Mouse (Mus musculus) kidney, postnatal 4 days (tissue): Measurements from ENCODE around the gene Hspa8.
A peak's percentile ranks its signal among the peaks of the same experiment; 100 is the strongest.
"Not testable (repeated sequence)": the region's sequence is repeated elsewhere in the genome, so short reads cannot be mapped to it uniquely, and the experiment has no call there.

Experiments used
- DNase-seq, 2 experiments: peaks; one replicate each; pipeline ENCODE4 v3.0.0; 2021; ENCODE audit warnings: mixed read lengths in 2 of 2

Hspa8 gene

DNA sequence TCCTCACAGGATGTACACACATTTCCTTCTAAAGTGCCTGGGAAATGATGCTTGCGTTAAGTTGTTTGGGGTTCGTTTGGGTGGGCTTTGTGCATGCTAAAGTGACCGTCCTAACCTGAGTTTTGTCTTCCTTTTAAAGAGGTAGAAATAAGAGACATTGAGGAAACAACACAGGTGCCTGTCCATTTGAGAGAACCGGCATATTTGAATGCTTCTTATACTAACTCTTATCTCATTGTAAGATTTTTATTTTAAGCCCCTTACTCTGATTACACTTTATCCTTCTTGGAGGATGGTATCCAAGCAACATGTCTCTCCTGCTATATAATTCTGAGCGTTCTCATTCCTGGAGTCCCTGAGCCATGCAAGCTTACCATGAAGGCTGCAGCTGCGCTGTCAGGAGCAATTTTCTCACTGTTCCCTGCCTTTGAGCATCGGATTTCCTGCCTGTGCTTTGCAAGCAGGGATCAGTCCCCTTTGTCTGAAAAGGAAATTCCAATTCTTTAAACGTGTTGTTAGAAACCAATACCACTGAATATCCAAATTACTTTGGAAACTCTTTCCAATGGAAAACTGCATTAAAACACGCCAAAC, 16.3 kb upstream of the Hspa8 start:
- no peak for DNase-seq

DNA sequence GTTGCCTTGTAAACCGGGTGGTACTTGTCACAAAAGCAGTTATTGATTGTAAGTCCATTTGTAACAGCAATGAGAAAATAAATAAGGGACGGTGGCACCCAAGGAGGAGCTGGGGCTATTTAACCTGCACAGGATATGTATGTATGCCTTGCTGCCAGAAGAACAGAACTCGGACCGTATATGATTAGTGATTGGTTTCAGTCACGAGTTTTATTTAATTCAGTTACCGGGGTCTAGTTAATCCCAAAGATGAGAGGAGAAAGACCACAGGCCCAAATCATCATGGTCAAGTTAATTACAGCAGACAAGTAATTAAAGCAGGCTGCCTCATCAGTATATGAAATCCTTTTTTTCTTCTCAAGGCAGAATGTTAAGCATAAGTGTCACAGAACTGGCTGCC, 15.3 kb upstream of the Hspa8 start:
- DNase-seq: no peak

DNA sequence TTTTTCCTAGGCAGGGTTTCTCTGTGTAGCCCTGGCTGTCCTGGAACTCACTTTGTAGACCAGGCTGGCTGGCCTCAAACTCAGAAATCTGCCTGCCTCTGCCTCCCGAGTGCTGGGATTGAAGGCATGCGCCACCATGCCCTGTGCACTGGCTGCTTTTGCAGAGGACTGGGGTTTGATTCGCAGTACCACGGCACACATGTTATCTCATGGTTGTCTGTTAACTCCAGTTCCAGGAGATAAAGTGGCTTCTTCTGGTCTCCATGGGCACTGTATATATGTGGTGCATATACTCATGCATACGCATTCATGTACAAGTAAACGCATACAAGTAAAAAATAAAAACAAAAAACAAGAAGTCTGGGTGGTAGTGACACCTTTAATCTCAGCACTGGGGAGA, 14.0 kb upstream of the Hspa8 start:
- not testable (repeated sequence) for DNase-seq

DNA sequence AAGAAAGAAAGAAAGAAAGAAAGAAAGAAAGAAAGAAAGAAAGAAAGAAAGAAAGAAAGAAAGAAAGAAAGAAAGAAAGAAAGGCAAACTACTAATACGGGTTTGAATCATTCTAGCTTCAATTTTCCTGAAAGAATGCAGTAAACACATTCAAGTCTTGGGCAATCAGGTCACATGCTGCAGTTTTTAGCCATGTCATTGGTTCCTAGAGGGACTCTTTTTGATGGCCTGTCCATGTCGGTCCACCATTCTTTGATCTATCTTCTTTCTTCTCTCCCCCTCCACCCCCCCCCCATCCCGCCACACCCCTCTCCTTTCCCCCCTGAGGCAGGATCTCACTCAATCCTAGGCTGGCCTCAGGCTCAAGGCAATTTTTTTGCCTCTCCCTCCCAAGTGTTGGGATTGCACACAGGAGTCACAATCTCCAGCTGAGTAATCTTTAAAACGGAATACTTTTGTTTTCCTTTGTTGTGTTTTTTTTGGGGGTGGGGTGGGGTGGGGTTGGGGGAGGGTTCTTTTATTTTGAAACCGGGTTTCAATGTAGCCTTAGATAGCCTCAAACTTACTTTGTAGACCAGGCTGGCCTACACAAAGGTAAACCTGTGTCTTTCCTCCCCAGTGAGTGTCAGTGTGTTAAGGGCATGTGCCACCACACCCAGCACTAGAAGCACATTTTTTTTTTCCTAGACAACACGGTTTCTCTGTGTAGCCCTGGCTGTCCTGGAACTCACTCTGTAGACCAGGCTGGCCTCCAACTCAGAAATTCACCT, 8.7 kb upstream of the Hspa8 start:
- DNase-seq: no peak

DNA sequence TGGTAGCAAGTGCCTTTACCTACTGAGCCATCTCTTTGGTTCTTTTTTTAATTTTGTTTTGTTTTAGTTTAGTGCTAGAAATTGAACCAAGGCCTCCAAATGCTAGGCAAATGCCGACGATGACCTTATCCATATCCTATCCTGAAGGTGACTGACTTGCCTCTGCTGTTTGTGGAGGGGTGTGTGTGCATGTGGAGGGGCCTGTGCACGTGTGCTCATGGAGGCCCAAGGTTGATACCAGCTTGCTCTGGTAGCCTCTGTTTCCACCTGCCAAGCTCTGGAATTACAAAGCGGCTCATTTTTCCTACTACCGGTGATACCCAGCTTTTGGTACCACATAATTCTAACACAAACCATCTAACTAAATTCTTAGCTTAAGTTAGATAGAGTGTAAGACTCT, 7.2 kb upstream of the Hspa8 start:
- DNase-seq: no peak

DNA sequence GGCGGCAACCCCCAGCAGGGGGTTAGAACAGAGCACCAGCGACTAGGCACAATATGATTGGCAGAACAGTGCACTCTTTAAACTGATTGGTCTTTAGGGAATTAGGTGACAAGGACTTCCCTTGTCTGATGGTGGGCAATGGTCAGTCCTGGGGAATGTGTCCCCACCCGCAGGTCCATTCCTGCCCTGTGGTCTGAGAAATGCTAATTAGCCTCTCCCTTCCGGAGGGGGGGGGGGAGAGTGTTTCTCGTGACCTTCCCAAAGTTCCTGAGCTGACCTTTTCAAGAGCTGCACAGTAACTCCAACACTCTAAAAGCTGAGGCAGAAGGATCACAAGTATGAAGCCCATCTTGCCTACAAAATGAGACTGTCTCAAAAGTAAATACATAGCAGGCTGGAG, 6.5 kb upstream of the Hspa8 start:
- no peak for DNase-seq

DNA sequence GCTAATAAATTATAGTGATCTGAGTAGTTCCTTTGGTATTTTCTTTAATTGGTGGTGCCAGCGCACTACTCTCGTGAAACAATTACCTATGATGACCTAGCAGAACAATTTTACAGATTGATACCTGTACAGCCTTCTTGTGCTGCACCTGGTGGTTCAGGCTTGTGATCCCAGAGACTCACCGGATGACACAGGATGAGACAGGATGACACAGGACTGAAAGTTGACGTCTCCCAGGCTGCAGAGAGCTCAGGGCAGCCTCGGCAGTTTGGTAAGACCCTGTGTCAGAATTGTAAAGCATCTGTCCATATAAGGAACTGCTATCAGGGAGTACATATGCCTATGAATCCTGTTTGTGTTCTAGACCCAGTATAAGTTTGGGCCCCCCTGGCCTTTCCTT, 5.9 kb upstream of the Hspa8 start:
- DNase-seq: no peak

DNA sequence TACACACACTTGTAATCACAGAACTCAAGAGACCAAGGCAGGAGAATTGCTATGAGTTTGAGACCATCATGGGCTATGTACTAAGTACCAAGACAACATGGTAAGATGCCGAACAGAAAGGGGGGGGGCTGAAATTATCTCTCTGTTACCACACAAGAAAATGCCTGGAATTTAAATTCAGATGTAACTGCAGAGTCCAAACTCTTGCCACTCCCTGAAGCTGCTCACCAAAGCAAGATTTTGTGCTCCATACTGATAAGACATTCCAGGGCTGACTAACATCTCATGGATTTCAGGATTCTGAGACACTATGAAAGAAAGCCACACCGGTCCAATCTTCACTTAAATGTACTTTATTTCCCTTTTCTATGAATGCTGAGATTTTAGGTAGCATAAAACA, 5.2 kb upstream of the Hspa8 start:
- DNase-seq: no peak

DNA sequence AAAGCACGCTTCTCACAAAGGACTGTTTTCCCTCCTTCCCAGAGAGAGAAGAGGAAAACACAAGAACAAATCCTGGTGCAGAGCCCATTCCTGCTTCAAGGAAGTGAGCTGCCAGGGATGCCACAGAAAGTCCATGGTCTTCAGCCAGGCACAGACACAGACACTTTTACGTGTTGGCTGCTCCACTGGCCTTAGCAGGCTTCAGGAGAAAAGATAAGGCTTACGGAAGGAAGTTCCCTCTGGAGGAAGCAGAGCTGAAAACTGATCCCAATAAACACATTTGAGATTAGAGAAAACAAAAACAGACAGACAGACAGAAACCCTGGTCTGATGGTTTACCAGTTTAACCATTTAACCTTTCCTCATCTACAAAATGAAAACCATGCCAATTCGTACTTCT, 4.7 kb upstream of the Hspa8 start:
- DNase-seq: no peak

DNA sequence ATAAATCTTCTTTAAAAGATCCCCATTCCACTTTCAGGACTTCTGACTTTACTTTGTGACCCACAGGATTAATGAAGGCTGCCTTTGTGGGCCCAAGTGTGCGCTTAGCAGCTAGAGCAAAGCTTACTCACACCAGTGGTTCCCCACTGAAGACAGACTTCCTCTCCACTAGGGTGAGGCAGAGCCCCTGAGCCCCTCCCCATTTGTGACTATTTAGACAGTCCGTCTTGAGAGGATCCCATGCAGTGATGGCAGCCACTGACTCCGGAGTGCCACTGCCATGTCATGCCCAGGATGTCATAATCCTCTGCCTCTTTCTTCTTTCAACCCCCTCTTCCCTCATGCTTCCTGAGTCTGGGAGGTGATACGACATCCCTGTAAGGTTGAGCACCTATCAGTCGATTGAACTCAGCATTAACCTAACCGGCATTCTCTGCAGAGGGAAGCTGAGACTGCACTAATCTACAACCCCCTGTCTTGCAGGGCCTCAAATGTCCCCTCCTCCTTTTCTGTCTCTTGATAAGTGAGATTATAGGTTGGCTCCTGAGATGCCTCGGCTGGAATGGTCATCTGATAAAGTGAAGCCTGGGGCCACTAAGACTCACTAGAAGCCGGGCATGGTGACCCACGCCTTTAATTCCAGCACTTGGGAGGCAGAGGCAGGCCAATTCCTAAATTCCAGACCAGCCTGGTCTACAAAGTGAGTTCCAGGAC, 2.4 kb upstream of the Hspa8 start:
- DNase-seq: no peak

DNA sequence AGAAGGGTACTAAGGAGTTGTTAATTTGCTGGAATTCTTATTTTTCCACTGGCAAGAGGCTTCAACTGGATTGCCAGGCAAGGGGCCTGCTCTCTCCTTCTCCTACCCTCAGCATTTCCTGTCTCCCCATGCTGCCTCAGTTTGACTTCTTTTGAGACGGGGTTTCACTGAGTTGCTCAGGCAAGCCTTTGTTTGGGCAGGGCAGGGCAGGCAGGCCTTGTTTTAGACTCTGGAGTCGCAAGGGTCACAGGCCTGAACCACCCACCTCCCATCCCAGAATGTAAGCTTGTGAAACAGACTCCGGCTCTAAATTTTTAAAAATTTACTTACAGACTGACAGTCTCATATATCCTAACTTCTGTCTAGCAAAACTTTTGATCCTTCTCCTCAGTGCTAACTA, 1.7 kb upstream of the Hspa8 start:
- DNase-seq: no peak

DNA sequence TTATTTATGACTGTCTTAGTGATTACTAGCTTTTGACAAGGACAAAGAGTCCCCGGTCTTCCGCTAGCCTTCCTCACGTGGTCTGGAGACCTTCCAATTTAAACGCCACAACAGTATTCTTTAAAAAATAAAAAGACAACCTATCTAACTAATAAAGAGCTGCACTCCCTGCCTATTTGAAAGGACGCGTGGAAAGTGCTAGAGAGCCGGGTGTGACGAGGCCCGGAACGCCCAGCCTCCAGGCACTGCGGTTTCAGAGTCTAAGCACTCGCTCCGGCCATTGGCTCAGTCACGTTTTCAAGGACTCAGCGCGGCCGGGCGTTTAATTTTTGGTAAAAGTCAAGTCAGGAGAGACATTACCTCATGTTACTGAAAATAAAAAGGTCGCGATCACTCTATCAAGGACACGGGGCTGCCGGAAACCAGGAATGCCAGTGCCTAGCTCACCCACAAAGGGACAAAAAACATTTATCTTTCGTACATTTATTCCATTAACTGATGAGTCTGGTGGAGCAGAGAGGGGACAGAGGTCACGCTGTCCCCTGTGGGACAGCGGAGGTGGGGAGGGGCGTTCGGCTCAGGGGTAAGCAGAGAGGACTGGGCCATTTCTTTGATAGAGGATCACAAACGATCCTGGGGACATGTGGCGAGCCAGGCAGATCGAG, 815 bp upstream of the Hspa8 start:
- peak; percentile 83 to 90 for DNase-seq

DNA sequence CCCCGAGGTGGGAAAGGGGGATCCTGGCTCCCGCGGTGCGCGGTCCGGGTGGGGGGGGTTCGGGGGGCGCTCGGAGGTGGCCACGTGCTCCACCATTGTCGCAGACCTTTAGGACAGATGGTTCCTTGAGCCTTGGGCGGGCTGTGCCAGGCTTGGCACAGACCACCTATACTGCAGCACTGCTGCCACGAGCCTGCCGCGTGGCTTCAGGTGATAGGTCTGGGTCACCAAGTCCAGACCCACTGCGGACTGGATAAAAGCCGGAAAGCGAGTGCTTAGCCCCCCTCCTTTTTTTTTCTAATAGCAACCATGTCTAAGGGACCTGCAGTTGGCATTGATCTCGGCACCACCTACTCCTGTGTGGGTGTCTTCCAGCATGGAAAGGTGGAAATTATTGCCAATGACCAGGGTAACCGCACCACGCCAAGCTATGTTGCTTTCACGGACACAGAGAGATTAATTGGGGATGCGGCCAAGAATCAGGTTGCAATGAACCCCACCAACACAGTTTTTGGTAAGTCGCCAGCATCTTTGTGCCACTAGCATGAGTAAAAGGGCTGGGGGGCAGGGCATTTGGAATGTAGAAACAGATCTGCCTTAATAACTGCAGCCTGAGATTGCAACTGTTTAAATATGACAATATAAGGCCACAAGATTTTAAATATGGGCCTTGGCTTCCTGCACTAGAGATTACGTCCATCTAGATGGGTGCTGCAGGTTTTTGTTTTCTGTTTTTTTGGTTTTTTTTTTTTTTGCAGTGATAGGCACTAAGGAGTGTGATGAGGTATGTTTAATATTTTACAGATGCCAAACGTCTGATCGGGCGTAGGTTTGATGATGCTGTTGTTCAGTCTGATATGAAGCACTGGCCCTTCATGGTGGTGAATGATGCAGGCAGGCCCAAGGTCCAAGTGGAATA, 1.1 kb downstream of the Hspa8 start:
- DNase-seq: peak in 1 of 2 experiments; percentile 65

DNA sequence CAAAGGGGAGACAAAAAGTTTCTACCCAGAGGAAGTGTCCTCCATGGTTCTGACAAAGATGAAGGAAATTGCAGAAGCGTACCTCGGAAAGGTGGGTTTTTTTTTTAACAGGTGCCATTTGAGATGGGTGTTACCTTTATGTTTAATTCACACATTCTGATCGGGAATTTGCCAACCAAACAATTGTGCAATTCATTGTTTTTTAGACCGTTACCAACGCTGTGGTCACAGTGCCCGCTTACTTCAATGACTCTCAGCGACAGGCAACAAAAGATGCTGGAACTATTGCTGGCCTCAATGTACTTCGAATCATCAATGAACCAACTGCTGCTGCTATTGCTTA, 1.7 kb downstream of the Hspa8 start:
- not testable (repeated sequence) for DNase-seq

DNA sequence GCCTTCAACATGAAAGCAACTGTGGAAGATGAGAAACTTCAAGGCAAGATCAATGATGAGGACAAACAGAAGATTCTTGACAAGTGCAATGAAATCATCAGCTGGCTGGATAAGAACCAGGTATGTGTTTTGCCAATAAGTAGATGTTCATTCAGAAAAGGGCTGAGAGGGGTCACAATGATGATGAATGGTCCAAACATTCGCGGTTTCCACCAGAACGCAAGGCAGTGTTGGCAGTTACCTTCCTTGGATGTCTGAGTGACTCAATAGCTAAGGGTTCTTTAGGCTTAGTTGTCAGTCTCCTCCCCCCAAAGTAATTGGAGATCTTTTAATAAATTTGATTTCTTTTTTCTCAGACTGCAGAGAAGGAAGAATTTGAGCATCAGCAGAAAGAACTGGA, 3.8 kb downstream of the Hspa8 start:
- not testable (repeated sequence) for DNase-seq

DNA sequence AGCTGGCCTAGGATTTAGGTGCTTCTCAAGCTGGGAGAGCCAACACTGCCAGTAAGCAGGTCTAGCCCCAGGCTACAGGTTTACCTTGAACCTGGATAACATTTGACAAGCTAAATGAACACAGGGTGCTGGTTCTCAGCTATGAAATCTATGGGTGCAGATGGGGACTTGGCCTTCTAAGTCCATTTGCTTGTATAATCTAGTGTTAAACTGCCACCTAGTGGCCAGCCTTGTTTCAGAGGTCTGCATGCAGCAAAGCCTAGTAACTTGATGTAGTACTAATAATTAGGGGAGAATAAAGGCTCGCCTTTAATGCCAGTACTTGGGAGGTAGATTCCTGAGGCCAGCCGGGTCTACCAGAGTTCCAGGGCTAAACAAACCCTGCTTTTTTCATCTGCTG, 4.5 kb downstream of the Hspa8 start:
- DNase-seq: peak; percentile 87 to 91

DNA sequence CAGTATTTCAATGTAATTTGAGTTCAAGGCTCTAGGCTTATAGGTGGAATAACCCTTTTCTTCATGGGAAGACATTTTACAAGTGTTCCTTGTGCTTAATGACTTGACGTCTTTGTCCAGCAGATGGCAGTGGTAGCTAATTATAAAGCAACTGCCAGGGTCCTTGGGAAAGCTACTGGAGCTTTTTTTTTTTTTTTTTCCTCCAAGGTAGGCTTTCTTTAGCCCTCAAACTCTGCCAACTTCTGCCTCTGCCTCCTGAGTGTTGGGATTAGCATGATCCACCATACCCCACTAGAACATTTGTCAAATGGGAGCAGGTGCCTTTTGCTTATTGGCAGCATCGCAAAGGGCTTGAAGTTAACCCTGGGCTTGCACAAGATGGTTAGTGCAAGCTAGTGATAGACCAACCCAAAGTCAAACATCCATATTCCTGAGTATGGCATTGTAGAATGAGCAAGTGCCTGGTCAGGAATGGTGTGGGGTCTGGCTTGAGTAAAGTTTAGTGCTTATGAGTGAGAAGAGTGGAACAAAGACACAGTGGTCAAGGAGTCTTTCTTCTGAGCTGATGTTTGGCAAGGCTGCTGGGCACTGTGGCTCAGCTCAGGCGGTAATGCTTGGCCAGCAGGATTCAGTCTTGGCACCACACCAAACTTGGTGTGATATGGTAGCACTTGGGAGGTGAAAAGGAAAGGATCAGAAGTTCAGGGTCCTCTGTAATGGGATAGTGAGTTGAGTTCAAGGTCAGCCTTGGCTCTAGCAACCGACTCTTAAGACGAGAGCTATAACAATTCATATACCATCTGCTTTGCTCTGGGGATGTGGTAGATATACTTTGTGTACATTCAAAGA, 5.9 kb downstream of the Hspa8 start:
- peak in 1 of 2 experiments; percentile 59 for DNase-seq

DNA sequence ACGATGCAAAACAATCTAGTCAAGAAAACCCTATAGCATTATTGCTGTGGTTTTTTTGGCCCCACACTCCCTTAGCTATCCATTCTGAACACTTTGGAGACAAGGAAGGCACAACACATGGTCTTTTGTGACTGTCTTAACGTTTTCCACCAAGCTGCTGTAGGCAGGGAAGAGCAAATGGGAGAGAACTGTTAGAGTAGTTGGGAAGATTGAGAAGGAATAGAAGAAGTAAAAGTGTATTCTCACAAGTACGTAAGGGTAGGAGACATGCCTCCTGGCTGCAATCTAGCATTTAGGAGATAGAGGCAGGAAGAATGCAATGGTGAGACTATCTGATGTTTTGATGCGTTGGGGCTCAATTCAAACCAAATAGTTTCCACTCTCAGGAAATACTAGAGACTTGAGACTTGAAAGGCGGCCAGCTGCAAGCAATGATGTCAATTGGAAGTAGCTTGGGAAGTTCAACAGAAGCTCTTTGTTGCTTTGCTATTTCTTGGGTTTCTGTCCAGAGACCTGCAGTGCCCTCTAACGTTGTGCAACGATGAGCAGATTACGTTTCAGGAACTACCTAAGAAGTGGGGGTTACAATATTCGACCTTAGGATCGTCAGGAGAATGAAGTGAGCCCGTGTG, 6.6 kb downstream of the Hspa8 start:
- peak; percentile 45 to 61 for DNase-seq

DNA sequence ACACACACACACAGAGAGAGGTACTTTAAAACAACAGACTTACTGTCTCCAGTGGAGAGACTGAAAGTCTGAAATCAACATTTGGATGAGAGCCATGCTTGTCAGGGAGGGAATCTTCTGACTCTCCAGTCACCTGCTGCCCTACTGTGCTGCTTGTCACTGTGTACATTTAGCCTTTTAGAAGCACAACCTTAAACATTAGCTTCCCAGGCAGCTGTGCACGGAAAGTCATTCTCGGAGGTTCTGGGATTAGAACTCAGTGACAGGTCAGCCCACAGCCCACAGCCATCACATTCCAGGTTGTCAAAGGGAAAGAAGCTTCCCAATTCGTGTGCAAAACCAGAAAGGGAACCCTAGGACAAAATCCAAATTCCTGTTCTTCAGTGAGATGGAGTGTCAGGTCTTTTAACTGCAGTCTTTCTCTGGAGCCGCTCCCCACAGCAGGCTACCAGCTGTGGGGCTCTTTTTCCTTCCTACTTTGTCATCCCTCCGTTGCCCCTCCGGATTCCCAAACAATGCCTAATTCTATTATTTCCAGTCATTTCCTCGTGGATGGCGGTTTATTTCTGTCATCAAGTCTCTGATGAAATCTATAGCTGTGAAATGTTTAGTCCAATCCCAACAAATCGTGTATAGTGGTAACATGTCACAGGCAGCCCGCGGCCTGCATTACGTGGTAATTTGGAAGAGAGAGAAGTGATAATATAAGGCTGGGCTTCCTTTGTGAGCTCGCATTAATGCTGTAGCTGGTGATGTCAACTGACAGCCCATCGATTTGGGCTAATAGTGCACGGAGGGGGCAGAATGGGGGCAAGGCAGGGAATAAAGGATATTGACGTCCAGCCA, 7.5 kb downstream of the Hspa8 start:
- DNase-seq: no peak

DNA sequence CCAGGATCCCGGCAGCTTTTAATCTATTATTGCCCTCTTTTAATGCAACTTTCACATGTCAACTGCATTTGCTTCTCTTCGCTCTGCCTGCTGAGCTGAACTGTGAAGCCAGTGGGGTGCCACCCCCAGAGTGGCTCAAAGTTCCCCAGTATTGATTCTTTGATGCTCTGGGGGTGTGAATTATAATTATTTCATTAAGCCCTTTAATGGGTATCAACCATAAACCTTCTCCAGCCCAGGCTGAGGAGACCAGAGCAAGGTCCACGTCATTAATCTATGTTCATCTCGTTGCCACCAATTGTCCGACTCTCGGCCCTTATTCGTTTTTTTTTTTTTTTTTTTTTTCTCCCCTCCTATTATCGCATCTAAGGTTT, 8.1 kb downstream of the Hspa8 start:
- no peak for DNase-seq
